28 mouse cellular contexts compared by ENCODE assay signal in the genomic region with DNA sequence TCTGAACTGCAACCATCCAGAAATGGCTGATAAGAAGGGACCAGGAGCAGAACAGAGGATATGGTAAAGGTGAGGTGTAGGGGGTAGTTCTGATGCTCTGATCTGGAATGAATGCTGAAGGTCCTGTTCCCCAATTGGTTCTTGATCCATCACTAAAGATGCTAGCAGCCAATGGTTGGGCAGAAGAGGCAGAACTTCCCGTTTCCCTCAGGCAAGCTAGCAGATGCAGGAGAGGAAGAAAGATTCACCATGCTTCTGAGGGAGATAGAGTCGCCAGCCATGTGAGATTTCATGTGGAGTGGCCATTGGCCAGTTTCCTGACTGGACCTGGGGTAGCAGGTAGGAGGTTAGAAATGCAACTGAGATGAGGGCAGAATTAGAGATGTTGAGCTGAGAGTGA.
"Had no signal": no experiment of that assay in that cellular context is flagged by ENCODE, and none has a peak within 500 bp of the region (broad histone marks: within the 10 kb centered on the region; RNA-seq: fewer than 3 reads in every experiment).

No protein-coding gene starts in this region.

- H3K4me1 ChIP-seq: embryonic facial prominence, embryonic 12.5 days; forebrain, embryonic 12.5 days; forebrain, embryonic 13.5 days had no signal

- H3K4me3 ChIP-seq: embryonic facial prominence, embryonic 10.5 days; embryonic facial prominence, embryonic 12.5 days; embryonic facial prominence, embryonic 13.5 days; embryonic facial prominence, embryonic 15.5 days; erythroblast, embryonic 14.5 days; forebrain, embryonic 10.5 days; forebrain, embryonic 12.5 days; forebrain, embryonic 13.5 days; gastrocnemius, adult 2 months; heart, adult 2 months; heart, embryonic 10.5 days had no signal

- H3K27me3 ChIP-seq: embryonic facial prominence, embryonic 12.5 days; embryonic facial prominence, embryonic 15.5 days; forebrain, embryonic 12.5 days; forebrain, embryonic 13.5 days had no signal

- DNase-seq: cerebellum, adult 9-10 months; cerebellum, adult 9-11 months; cerebellum, postnatal 10 days; cerebellum, postnatal 14 days; cerebellum, postnatal 25 days; cerebellum, postnatal 36 days; embryo, embryonic 11 days; forebrain, postnatal 0 days; gastrocnemius, adult 2 months; gastrocnemius, postnatal 10 days; gastrocnemius, postnatal 14 days; gastrocnemius, postnatal 25 days; gastrocnemius, postnatal 36 days; heart, adult 11 months; heart, adult 18-20 months; heart, adult 2 months had no signal

- H3K9me3 ChIP-seq: embryonic facial prominence, embryonic 10.5 days; embryonic facial prominence, embryonic 12.5 days; embryonic facial prominence, embryonic 13.5 days; embryonic facial prominence, embryonic 15.5 days; forebrain, embryonic 10.5 days; forebrain, embryonic 12.5 days; forebrain, embryonic 13.5 days; heart, embryonic 10.5 days had no signal

- H3K27ac ChIP-seq: embryonic facial prominence, embryonic 10.5 days; embryonic facial prominence, embryonic 12.5 days; embryonic facial prominence, embryonic 13.5 days; embryonic facial prominence, embryonic 15.5 days; forebrain, embryonic 10.5 days; forebrain, embryonic 12.5 days; forebrain, embryonic 13.5 days; gastrocnemius, adult 2 months; heart, adult 2 months; heart, embryonic 10.5 days had no signal

- ATAC-seq: forebrain, embryonic 13.5 days; forebrain, embryonic 14.5 days; forebrain, embryonic 16.5 days; forebrain, postnatal 0 days had no signal

- H3K9ac ChIP-seq: embryonic facial prominence, embryonic 12.5 days; embryonic facial prominence, embryonic 13.5 days; embryonic facial prominence, embryonic 15.5 days; forebrain, embryonic 12.5 days; forebrain, embryonic 13.5 days; forebrain, postnatal 0 days had no signal

- H3K4me2 ChIP-seq: embryonic facial prominence, embryonic 12.5 days; embryonic facial prominence, embryonic 13.5 days; embryonic facial prominence, embryonic 15.5 days; forebrain, embryonic 12.5 days; forebrain, embryonic 13.5 days; heart, embryonic 11.5 days had no signal

- H3K36me3 ChIP-seq: embryonic facial prominence, embryonic 10.5 days; embryonic facial prominence, embryonic 12.5 days; embryonic facial prominence, embryonic 13.5 days; embryonic facial prominence, embryonic 15.5 days; forebrain, embryonic 10.5 days; forebrain, embryonic 12.5 days; heart, embryonic 10.5 days had no signal
